Mouse (Mus musculus): ENCODE measurements around the gene Olfr859. TPM values are rescaled to one million over a fixed set of nuclear protein-coding genes. Genes with fewer than 3 reads are reported as not detected.
"Not testable (repeated sequence)": the region's sequence is repeated elsewhere in the genome, so short reads cannot be mapped to it uniquely, and the experiment has no call there.

Olfr859 gene
- not detected in 2 replicates for polyA plus RNA-seq (2015; fragmentation: Nextera tagmentation; extraction: Ambion mirVana)

DNA sequence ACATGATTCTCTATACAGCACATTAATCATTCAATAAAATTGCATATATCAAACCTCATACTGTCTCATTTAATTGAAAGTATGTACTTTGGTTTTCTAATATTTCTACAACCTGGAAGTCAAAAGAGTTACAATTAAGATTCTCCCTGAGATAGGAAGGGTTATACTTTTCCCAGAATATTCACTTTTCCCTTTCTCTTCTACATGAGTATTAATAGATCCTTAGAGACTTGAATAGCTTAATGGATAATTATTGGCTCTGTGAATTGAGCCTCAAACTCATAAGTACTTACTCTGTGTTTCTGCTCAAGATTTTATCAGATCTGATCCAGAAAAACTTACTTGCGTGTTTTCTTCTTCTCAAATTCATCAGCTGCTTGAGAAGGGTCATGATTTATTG, at the start of gene Olfr859:
TSS of gene Olfr859 (plus strand) at position 301 of the 400 bp plus-strand sequence.
- not testable (repeated sequence) for H3K9ac ChIP-seq (ENCODE audit: low read depth, low read length); H3K36me3 ChIP-seq (ENCODE audit: control insufficient read depth, insufficient read depth); H3K4me2 ChIP-seq (replicated peaks; ENCODE audit: low read depth); H3K4me1 ChIP-seq (replicated peaks; ENCODE audit: control insufficient read depth, insufficient read depth, low read length); H3K27ac ChIP-seq (ENCODE audit: low read depth, low read length); H3K4me3 ChIP-seq (ENCODE audit: low read depth, low read length); ATAC-seq; H3K27me3 ChIP-seq (replicated peaks; ENCODE audit: control insufficient read depth, insufficient read depth, low read length); H3K9me3 ChIP-seq (ENCODE audit: control insufficient read depth)
- WGBS: 67% methylated on average over 1 of the region's 1 CpGs

DNA sequence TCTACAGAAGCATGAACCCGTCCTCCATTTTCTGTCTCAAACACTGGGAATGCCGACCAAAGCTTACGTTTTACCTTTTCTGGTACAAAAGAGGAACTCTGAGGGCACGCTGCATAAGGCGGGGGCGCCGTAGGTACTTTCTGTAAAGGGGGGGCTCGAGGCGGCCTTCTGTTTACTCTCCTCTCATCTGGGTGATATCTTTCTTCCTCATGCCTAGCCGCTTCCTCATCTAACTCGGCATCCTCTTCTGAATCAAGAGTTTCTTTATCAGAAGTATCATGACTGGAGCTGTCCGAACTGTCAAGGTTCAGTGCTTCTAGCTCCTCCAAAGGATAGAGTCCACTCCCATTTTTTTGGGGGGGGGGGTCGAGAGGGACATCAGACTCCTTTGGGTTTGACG, 35.6 kb upstream of the Olfr859 start:
- H3K9ac ChIP-seq (ENCODE audit: low read depth, low read length): no peak overlapping the region
- ATAC-seq: no peak
- no peaks in the 10 kb centered on the region for H3K27me3 ChIP-seq (replicated peaks; ENCODE audit: control insufficient read depth, insufficient read depth, low read length)
- no peaks in the 10 kb centered on the region for H3K36me3 ChIP-seq (ENCODE audit: control insufficient read depth, insufficient read depth)
- H3K4me3 ChIP-seq (ENCODE audit: low read depth, low read length): no peak overlapping the region
- 85% methylated on average over 14 of the region's 14 CpGs for WGBS
- H3K4me1 ChIP-seq (replicated peaks; ENCODE audit: control insufficient read depth, insufficient read depth, low read length): no peaks in the 10 kb centered on the region
- no peak overlapping the region for H3K27ac ChIP-seq (ENCODE audit: low read depth, low read length)
- no peak for TF ChIP-seq CTCF (IDR thresholded peaks at IDR 0.05; ENCODE audit: low read depth)
- no peak overlapping the region for H3K4me2 ChIP-seq (replicated peaks; ENCODE audit: low read depth)
- 0 out of 2 replicates have a peak, but pooled peaks cover 3% of the 10 kb centered on the region for H3K9me3 ChIP-seq (ENCODE audit: control insufficient read depth)

DNA sequence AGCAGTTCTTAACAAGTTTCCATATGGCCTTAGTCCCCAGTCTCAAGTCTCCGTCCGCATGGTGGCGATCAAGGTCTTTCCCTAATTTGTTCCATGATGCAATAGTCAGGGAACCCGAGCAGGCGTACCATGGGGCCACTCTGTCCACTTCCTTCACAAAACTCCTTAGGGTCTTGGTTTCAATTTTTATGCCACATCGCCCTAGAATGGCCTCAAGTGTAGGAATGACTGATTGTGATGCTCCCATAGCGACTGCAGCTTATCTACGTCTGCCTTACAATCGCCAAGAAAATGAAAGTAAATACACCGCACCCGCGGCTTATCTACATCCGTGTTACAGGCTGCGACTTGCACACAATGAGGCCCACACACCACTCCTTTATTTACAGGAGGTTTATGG, 35.0 kb upstream of the Olfr859 start:
- ATAC-seq: no peak
- H3K9ac ChIP-seq (ENCODE audit: low read depth, low read length): no peak overlapping the region
- H3K4me3 ChIP-seq (ENCODE audit: low read depth, low read length): no peak overlapping the region
- H3K36me3 ChIP-seq (ENCODE audit: control insufficient read depth, insufficient read depth): no peaks in the 10 kb centered on the region
- H3K9me3 ChIP-seq (ENCODE audit: control insufficient read depth): 0 out of 2 replicates have a peak, but pooled peaks cover 3% of the 10 kb centered on the region
- no peak for TF ChIP-seq CTCF (IDR thresholded peaks at IDR 0.05; ENCODE audit: low read depth)
- 77% methylated on average over 14 of the region's 14 CpGs for WGBS
- H3K4me2 ChIP-seq (replicated peaks; ENCODE audit: low read depth): no peak overlapping the region
- no peak overlapping the region for H3K27ac ChIP-seq (ENCODE audit: low read depth, low read length)
- no peaks in the 10 kb centered on the region for H3K4me1 ChIP-seq (replicated peaks; ENCODE audit: control insufficient read depth, insufficient read depth, low read length)
- H3K27me3 ChIP-seq (replicated peaks; ENCODE audit: control insufficient read depth, insufficient read depth, low read length): no peaks in the 10 kb centered on the region

DNA sequence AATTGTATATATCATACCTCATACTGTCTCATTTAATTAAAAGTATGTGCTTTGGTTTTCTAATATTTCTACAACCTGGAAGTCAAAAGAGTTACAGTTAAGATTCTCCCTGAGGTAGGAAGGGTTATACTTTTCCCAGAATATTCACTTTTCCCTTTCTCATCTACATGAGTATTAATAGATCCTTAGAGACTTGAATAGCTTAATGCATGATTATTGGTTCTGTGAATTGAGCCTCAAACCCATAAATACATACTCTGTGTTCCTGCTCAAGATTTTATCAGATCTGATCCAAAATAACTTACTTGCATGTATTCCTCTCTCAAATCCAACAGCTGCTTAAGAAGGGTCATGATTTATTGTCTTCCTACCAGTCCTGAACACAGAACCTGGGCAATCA, 24.7 kb upstream of the Olfr859 start, which contains the start of gene Olfr58:
TSS of gene Olfr58 (plus strand) at position 301 of the 400 bp plus-strand sequence.
- H3K4me2 ChIP-seq (replicated peaks; ENCODE audit: low read depth): no peak within 1 kb of the TSS
- no peak within 1 kb of the TSS for H3K4me3 ChIP-seq (ENCODE audit: low read depth, low read length)
- H3K9me3 ChIP-seq (ENCODE audit: control insufficient read depth): no peaks in the 10 kb centered on the region
- H3K4me1 ChIP-seq (replicated peaks; ENCODE audit: control insufficient read depth, insufficient read depth, low read length): no peaks in the 10 kb centered on the region
- H3K27ac ChIP-seq (ENCODE audit: low read depth, low read length): no peak within 1 kb of the TSS
- H3K27me3 ChIP-seq (replicated peaks; ENCODE audit: control insufficient read depth, insufficient read depth, low read length): no peaks in the 10 kb centered on the region
- TF ChIP-seq CTCF (IDR thresholded peaks at IDR 0.05; ENCODE audit: low read depth): no peak
- no peak for ATAC-seq
- H3K36me3 ChIP-seq (ENCODE audit: control insufficient read depth, insufficient read depth): no peaks in the 10 kb centered on the region
- no peak within 1 kb of the TSS for H3K9ac ChIP-seq (ENCODE audit: low read depth, low read length)

DNA sequence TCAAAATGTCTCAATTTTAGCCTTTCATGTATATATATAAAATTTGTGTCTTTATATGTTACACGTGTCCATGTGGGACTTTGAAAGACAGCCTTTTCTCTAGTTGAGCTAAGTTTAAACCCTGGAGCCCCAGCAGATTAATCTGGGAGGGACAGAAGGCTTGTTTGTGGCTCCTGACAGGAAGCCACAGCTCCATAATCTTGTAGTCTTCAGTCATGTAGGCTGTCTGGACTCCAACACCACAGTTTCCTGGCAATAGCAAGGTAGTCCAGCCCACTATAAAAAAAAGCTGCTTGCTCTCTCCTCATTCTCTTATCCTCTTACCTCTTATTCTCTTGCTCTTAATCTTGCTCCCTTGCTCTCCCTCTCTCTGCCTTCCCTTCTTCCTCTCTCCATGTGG, 1.7 kb upstream of the Olfr859 start:
- TF ChIP-seq CTCF (IDR thresholded peaks at IDR 0.05; ENCODE audit: low read depth): no peak
- Histone ChIP-seq H3K27ac (ENCODE audit: low read depth, low read length) (no peak overlapping the region), H3K27me3 (replicated peaks; ENCODE audit: control insufficient read depth, insufficient read depth, low read length) (no peaks in the 10 kb centered on the region)

DNA sequence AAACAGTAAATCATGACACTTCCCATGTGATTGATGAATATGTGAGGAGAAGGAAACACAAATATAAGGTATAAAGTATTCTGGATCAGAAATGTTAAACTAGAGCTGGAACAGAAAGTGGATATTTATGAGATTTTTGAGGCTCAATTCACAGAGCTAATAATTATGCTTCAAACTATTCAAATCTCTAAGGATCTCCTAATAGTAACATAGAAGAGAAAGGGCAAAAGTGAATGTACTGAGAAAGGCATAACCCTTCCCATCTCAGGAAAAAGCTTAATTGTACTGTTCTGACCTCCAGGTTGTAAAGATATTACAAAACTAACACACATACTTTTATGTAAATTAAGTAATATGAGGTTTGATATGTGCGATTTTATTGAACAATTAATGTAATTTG, 44.9 kb downstream of the Olfr859 start, which contains the start of gene Olfr860:
TSS of gene Olfr860 (minus strand) at position 101 of the 400 bp plus-strand sequence.
- no peak for ATAC-seq
- Histone ChIP-seq H3K9me3 (ENCODE audit: control insufficient read depth) (no peaks in the 10 kb centered on the region), H3K4me3 (ENCODE audit: low read depth, low read length) (no peak within 1 kb of the TSS), H3K4me2 (replicated peaks; ENCODE audit: low read depth) (no peak within 1 kb of the TSS), H3K27me3 (replicated peaks; ENCODE audit: control insufficient read depth, insufficient read depth, low read length) (no peaks in the 10 kb centered on the region), H3K27ac (ENCODE audit: low read depth, low read length) (no peak within 1 kb of the TSS), H3K36me3 (ENCODE audit: control insufficient read depth, insufficient read depth) (no peaks in the 10 kb centered on the region), H3K9ac (ENCODE audit: low read depth, low read length) (no peak within 1 kb of the TSS), H3K4me1 (replicated peaks; ENCODE audit: control insufficient read depth, insufficient read depth, low read length) (no peaks in the 10 kb centered on the region)
- no peak for TF ChIP-seq CTCF (IDR thresholded peaks at IDR 0.05; ENCODE audit: low read depth)
- WGBS: 73% methylated on average over 1 of the region's 1 CpGs

More for the DNA sequence above, 1.7 kb upstream of the Olfr859 start:
- Histone ChIP-seq H3K4me3 (ENCODE audit: low read depth, low read length) (no peak overlapping the region), H3K4me2 (replicated peaks; ENCODE audit: low read depth) (no peak overlapping the region), H3K4me1 (replicated peaks; ENCODE audit: control insufficient read depth, insufficient read depth, low read length) (no peaks in the 10 kb centered on the region), H3K36me3 (ENCODE audit: control insufficient read depth, insufficient read depth) (no peaks in the 10 kb centered on the region), H3K9me3 (ENCODE audit: control insufficient read depth) (no peaks in the 10 kb centered on the region), H3K9ac (ENCODE audit: low read depth, low read length) (no peak overlapping the region)
- 77% methylated on average over 1 of the region's 1 CpGs for WGBS
- no peak for ATAC-seq

Other genes with a start within 250 kb of the Olfr859 start
- gene Olfr854, start 237.5 kb upstream of the Olfr859 start, polyA plus RNA-seq (2015; fragmentation: Nextera tagmentation; extraction: Ambion mirVana): not detected in 2 replicates
- not detected in 2 replicates for gene Olfr855, start 222.3 kb upstream of the Olfr859 start, polyA plus RNA-seq (2015; fragmentation: Nextera tagmentation; extraction: Ambion mirVana)
- gene Zfp317, start 182.8 kb upstream of the Olfr859 start, polyA plus RNA-seq (2015; fragmentation: Nextera tagmentation; extraction: Ambion mirVana): 8.2 and 9.1 TPM in 2 replicates
- gene Olfr857, start 95.5 kb upstream of the Olfr859 start, polyA plus RNA-seq (2015; fragmentation: Nextera tagmentation; extraction: Ambion mirVana): not detected in 2 replicates
- gene Olfr58, start 24.6 kb upstream of the Olfr859 start, polyA plus RNA-seq (2015; fragmentation: Nextera tagmentation; extraction: Ambion mirVana): not detected in 2 replicates
- not detected in 2 replicates for gene Olfr860, start 44.8 kb downstream of the Olfr859 start, polyA plus RNA-seq (2015; fragmentation: Nextera tagmentation; extraction: Ambion mirVana)
- gene Olfr862, start 83.1 kb downstream of the Olfr859 start, polyA plus RNA-seq (2015; fragmentation: Nextera tagmentation; extraction: Ambion mirVana): not detected in 2 replicates
- 0.26 and 0.38 TPM in 2 replicates for gene Olfr77, start 112.0 kb downstream of the Olfr859 start, polyA plus RNA-seq (2015; fragmentation: Nextera tagmentation; extraction: Ambion mirVana)
- not detected in 2 replicates for gene Olfr866, start 223.1 kb downstream of the Olfr859 start, polyA plus RNA-seq (2015; fragmentation: Nextera tagmentation; extraction: Ambion mirVana)

Measured in intestine, postnatal 0 days (tissue).